Mouse (Mus musculus): ENCODE data around the gene Wdr59.

DNA sequence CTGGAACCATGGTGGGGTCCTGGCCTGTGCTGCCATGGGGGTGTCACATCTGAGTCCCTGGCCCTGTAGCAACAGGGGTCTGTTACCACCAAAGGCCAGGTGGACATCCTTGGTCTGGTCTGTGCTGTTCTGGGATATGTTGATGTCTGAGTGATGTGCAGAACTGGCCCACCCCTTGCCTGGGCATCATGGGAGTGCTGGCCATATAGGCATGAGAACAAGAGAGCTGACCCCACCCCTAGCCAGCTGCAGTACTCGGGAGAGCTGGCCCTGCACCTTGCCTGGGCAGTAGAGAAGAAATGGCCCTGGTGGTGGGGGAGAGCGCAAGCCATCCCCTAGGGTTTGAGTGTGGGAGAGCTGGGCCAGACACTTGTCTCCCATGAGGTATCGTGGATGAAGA is 102.7 kb downstream of the Wdr59 start:
- TF ChIP-seq CTCF (IDR thresholded peaks at IDR 0.05; ENCODE audit: low read depth, low read length) = no peak
- TF ChIP-seq POLR2A (IDR thresholded peaks at IDR 0.05; ENCODE audit: borderline replicate concordance, low read depth, low read length) = no peak

Data from bone marrow macrophage, adult 2 months (primary cell).